Mouse (Mus musculus): ENCODE measurements around the gene Fam13a. TPM values are rescaled to one million over a fixed set of nuclear protein-coding genes. Genes with fewer than 3 reads are reported as not detected.

The Fam13a gene
- 10 to 100 TPM; 17.5 to 17.9 TPM for total RNA-seq (2021)
- long read RNA-seq, experiment 1, full-length matches to known transcripts = 2 of 3 reads
- long read RNA-seq, experiment 1, partial matches to known transcripts = 1 of 3 reads
- long read RNA-seq, experiment 1, other reads (novel, unspliced or antisense) = 0 of 3 reads
- long read RNA-seq, experiment 2, full-length matches to known transcripts = 4 of 5 reads
- long read RNA-seq, experiment 2, partial matches to known transcripts = 1 of 5 reads
- long read RNA-seq, experiment 2, other reads (novel, unspliced or antisense) = 0 of 5 reads

DNA sequence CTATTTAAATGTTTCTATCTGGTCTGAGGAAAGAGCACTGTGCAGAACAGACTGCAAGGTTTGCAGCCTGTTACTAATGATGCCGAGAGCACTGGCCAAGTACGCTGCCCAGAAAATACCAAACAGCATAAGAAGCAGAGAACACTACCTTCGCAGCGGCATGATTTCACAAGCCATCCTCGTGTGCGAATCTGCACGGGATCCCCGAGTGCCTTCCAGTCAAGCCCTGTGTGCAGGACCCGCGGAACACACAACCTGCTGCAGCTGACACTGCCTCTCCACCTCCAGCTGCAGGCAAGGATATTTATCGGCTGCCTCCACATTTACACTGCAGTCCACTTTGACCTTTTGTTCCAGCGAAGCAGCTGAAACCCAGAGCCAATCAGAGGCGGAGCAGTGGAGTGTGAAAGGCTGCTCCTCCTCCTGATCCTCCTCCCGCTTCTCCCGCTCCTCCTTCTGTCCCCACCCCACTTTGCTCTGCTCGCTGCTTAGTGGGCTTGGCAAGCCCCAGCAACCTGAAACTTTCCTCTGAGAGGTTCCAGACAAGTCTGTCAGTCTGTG is at the start of gene Fam13a:
Gene Fam13a (minus strand): TSS at position 386 of the 561 bp plus-strand sequence.
- Histone ChIP-seq H3K4me3 (peak within 1 kb of the TSS; percentile 70), H3K27ac (peak within 1 kb of the TSS; percentile 86)
- peak; percentile 76 to 89 for DNase-seq (ENCODE audit: low spot score in 2 of 2)
- no peak for TF ChIP-seq CTCF (conservative IDR thresholded peaks at IDR 0.05)

DNA sequence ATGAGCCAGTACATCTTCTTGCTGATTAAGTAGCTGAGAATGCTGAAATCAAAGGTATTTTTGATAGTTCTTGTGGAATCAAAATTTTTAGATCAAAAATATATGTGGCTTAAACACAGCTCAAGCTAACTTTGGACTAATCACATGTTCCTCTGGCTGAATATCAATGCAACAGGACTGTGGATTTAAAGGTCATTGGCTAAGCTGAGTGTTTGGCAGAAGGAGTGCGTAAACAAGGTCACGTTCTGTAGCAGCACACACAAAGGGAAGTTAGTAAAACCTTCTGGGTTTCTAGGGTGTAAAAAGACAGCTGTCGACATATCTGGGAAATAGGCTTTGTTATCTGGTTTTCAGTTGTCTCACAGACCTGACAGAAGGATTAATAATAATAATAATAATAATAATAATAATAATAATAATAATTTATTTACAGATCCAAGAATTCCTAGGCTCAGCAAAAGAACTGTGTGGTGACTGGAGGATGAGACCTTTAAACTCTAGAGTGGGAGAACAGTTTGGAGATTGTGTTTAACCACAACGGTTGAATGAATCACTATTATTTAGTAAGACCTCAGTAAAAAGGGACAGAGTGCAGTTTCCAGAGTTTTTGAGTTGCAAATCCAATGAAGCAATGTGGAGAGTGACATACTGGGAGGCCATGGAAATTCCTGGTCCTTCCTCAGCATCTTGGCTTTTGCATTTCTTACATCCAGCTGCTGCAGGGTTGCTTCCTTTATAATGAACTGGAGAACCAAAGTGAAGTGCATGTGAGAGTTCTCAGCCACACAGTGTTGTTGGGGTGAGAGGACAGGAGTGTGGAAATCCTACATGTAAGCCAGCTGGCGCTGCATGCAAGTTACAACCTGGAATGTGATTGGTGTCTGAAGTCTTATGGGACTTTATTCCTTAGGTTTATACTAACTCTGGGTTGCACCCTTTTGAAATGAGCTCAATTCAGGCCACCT is 48.0 kb upstream of the Fam13a start:
- no peak for TF ChIP-seq CTCF (conservative IDR thresholded peaks at IDR 0.05)
- no peak overlapping the region for H3K4me3 ChIP-seq
- no peak overlapping the region for H3K27ac ChIP-seq
- DNase-seq (ENCODE audit: low spot score in 2 of 2) = no peak

DNA sequence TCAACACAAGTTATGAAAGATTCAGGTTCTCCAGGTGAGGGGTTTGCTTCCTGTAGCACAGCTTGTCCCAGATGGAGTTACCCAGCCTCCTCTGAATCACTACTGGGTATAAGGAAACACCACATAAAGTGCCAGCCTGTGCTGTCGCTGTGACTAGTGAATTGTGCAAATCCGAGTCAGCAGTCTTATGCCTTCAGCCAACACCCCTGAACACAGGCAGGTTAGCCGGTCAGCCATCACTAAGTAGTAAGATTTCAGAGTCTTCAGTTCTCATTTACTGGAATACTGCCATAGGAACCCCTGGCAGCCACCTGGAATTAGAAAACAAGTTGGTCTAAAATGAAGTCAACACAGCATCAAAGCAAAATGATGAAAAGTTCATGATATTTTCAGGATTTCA is 47.3 kb upstream of the Fam13a start:
- H3K4me3 ChIP-seq = no peak overlapping the region
- H3K27ac ChIP-seq = no peak overlapping the region
- DNase-seq (ENCODE audit: low spot score in 2 of 2) = no peak
- TF ChIP-seq CTCF (conservative IDR thresholded peaks at IDR 0.05) = no peak

DNA sequence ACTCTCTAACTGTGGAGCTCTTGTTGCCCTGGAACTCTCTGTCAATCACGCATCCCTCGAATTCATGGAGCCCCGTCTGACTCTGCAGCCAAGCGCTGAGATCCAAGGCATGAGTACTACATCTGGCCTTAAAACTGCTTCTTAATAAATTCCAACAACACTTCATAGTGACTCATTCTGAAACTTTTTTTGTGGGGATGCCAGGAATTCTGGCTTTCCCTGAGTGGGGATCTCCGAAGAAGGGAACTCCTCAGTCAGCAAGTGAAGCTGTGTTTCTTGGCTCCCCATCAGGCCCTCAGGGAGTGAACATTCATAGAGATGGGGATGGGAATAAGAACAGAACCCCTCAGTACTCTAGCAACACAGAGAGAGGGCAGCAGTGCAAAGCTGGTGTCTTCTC is 43.8 kb upstream of the Fam13a start:
- no peak overlapping the region for H3K4me3 ChIP-seq
- no peak for TF ChIP-seq CTCF (conservative IDR thresholded peaks at IDR 0.05)
- DNase-seq (ENCODE audit: low spot score in 2 of 2) = no peak
- H3K27ac ChIP-seq = no peak overlapping the region

DNA sequence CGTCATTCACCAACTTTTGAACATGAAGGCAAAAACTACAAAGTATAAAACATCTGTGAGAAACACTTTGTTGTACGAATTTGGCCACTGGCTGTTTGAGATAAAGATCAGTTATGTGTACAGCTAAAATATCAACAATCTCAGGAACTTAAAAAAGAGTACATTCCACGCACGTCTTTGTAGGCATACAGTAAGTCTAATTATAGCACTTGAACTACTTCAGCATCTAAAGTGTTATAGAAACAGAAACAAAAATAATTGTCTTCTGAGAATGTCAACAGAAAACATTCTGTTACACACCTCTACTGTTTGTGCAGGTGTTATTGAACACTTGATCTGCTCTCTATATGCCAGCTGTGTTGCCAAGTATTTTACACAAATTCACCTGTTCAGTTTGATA is 40.1 kb upstream of the Fam13a start:
- Histone ChIP-seq H3K27ac (no peak overlapping the region), H3K4me3 (no peak overlapping the region)
- DNase-seq (ENCODE audit: low spot score in 2 of 2) = no peak
- TF ChIP-seq CTCF (conservative IDR thresholded peaks at IDR 0.05) = no peak

DNA sequence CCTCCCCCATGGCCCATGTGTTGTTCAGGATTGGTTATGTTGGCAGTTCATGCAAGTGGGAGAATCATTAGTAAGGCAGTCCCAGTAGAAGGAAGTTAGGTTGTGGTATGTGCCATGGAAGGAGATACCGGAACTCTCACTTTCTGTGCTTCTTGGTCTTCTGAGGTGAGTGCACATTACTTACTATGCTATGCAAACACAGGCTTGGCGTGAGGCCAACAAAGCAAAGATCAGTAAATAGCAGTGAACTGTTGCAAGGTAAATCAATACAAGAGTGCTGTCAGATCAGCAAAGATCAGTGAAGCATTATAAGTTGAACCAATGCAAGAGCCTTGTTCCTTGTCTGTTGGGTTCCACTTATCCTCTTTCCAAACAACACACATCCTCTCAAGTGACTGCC is 28.9 kb upstream of the Fam13a start:
- no peak for DNase-seq (ENCODE audit: low spot score in 2 of 2)
- TF ChIP-seq CTCF (conservative IDR thresholded peaks at IDR 0.05) = no peak
- no peak overlapping the region for H3K27ac ChIP-seq

DNA sequence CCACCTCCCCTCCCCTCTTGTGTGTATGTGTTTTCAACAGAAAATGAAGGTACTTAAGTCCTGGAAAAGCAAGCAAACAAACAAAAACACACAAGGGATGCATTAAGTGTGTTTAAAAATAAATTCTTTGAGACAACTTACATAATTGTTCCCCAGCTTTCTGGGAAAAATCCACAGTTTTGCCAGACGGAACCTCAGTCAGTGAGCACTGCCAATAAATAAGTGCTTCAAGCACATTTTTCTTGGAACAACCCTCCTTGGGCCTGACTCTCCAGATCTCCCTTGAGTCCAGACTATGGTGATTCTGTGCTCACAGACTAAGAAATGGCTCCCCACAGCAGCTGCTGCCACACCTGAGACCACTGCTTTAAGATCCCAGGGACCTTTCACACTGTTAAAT is 15.4 kb upstream of the Fam13a start:
- Histone ChIP-seq H3K4me3 (no peak overlapping the region), H3K27ac (no peak overlapping the region)
- DNase-seq (ENCODE audit: low spot score in 2 of 2) = no peak
- no peak for TF ChIP-seq CTCF (conservative IDR thresholded peaks at IDR 0.05)

More for the DNA sequence above, 28.9 kb upstream of the Fam13a start:
- no peak overlapping the region for H3K4me3 ChIP-seq

DNA sequence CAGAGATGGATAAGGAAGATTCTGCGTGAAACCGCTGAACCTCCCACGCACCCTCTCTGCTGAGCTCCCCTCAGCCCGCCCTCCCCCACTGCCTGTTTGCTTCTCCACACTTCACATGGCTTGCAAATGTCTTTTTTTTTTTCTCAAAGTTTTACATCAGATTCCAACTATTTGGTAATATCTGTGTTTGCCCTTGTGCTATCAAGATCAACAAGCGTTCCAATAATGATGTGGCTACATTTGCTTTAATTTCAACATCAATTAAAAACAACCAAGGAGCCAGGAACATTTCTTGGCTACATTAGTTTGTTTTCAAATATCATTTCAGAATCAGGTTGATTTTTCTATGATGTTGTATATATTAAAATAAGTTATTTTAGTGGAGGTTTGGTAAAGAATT is 8.4 kb upstream of the Fam13a start:
- no peak overlapping the region for H3K4me3 ChIP-seq
- DNase-seq (ENCODE audit: low spot score in 2 of 2) = no peak
- H3K27ac ChIP-seq = no peak overlapping the region
- no peak for TF ChIP-seq CTCF (conservative IDR thresholded peaks at IDR 0.05)

DNA sequence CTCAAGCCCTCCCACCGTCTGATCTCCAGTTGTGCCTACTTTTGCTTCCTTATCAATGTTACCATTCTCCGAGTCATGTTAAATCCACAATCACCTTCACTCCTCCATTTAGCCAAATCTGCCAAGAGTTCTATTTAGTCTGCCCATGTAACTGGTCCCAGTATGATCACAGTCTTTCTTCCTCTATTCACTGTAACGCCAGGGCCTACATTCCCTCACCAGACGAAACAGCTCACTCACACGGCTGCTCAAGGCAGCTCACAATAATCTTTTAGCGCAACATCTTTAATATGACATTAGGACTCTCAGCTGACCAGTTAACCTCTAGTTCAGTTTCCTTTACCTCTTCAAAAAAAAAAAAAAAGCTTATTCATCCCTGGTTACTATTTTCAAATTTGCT is 7.2 kb upstream of the Fam13a start:
- Histone ChIP-seq H3K4me3 (no peak overlapping the region), H3K27ac (no peak overlapping the region)
- DNase-seq (ENCODE audit: low spot score in 2 of 2) = no peak
- no peak for TF ChIP-seq CTCF (conservative IDR thresholded peaks at IDR 0.05)

DNA sequence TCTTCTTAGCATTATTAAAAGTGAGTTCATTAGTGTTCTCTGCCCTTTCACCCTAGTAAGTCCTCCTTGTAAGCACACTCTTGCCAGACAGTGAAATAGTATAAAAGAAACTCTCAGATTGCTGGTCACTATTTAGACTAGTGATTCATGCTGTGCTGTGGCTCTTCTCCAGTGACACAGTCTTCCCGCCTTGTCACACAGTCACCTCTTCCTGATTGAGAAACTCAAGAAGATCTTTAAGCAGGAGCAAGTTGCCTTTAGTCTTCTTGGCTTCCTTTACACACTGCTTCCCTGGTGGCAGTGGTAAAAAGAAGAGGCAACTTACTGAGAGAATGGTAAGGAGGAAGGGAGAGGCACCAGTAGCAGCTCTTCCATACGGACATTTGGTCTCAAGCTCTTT is 6.3 kb upstream of the Fam13a start:
- no peak for TF ChIP-seq CTCF (conservative IDR thresholded peaks at IDR 0.05)
- no peak overlapping the region for H3K27ac ChIP-seq
- no peak for DNase-seq (ENCODE audit: low spot score in 2 of 2)
- no peak overlapping the region for H3K4me3 ChIP-seq

DNA sequence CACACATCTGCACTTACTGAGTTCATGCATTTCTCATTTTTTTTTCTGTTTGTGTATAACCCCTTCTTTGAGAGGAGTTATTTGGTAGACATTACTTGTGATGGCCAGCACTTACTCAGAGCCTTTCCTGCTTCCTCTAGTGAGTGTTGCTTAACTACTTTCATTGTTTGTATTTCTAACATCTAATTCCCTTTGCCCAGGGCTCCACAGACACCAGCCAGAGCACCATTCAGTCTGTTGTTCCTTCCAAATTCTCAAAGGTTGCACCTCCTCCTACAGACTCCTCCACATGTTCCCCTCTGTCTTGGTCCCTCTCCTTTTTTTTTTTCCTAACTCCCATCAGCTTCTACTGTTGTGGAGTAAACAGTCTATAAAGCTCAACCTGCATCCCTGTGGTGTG is 5.7 kb upstream of the Fam13a start:
- H3K4me3 ChIP-seq = no peak overlapping the region
- DNase-seq (ENCODE audit: low spot score in 2 of 2) = no peak
- no peak for TF ChIP-seq CTCF (conservative IDR thresholded peaks at IDR 0.05)
- no peak overlapping the region for H3K27ac ChIP-seq

DNA sequence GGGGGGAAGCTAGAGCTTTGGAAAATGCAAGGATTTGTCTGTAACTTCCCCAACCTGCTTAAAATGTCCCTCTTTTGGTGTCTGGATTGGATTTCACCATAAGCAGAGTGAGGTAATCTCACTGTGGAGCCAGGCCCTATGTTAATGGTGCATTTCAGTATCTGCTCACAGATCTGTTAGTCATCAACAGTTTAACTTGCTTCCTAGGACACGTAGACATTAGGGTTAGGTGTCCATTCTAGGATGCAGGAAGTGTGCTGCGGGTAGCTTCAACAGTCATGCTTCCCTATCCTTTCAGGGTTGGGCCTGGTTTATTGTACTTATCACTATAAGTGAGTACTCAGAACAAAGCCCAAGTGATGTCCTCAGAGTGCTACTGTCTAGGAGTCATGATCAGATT is 4.5 kb upstream of the Fam13a start:
- H3K4me3 ChIP-seq = no peak overlapping the region
- no peak overlapping the region for H3K27ac ChIP-seq
- TF ChIP-seq CTCF (conservative IDR thresholded peaks at IDR 0.05) = no peak
- no peak for DNase-seq (ENCODE audit: low spot score in 2 of 2)

DNA sequence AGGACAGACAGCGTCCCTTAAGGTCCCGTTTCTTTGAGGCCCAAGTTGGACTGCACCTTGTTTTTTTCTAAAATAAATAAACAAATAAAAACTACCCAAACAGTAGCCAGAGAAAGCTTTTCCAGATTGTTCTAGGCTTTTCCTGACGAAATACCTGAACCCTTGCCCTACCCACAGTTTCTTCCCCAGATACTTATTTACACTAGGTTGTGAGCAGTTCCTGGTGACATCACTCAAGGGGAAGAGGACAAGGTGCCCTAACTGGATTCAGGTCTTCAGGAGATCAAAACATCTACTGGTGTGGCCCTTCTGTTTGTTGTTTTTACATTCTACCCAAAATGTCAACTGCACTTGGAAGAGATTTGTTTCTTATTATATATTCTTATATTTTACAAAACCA is 457 bp upstream of the Fam13a start:
- H3K27ac ChIP-seq = peak overlapping the region; percentile 86; the same call in 1 of the 2 replicates
- peak overlapping the region; percentile 70 for H3K4me3 ChIP-seq
- TF ChIP-seq CTCF (conservative IDR thresholded peaks at IDR 0.05) = no peak
- DNase-seq (ENCODE audit: low spot score in 2 of 2) = no peak

All from layer of hippocampus, adult 2 months (tissue).